Mouse (Mus musculus) G1E (cell line): Measurements from ENCODE around the gene Kif1c.

Source experiments
- CTCF ChIP-seq: IDR thresholded peaks from 2 replicates; pipeline ENCODE4 v1.5.1; 2012; ENCODE audit warnings: low read depth, low read length, inconsistent platforms, mixed read lengths
- GATA1 ChIP-seq: IDR thresholded peaks from 2 replicates; pipeline ENCODE4 v1.6.1; 2012; ENCODE audit warnings: borderline replicate concordance, low read length, inconsistent platforms, mixed read lengths
- GATA2 ChIP-seq: IDR thresholded peaks from 2 replicates; pipeline ENCODE4 v1.6.1; 2012; ENCODE audit warnings: low read depth, low read length, inconsistent platforms, borderline replicate concordance
- TAL1 ChIP-seq: conservative IDR thresholded peaks from 2 replicates; pipeline ENCODE4 v1.6.1; 2012; ENCODE audit warnings: low read depth, low read length, inconsistent platforms, mixed read lengths

DNA sequence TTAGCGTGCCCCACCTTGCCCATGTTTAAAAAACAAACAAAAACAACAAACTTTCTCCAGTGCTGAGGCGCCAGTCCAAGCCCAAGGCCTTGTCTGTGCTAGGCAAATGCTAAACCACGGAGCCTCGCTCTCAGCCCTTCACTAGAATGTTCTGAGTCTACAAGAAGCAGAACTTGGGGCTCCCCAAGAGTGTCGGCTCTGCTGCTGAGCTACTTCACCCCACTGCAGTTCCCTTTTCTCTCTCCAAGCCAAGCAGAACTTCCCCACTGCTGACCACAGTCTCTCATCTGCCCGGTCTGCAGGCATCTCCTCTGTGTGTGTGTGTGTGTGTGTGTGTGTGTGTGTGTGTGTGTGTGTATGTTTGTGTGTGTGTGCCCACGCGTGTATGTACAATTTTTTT, 20.5 kb upstream of the Kif1c start:
- TF ChIP-seq CTCF (no peak), TAL1 (no peak), GATA1 (no peak), GATA2 (no peak)
